Mouse (Mus musculus) left cerebral cortex, adult 18-20 months (tissue): ENCODE results near the gene Btbd35f3. TPM values are rescaled to one million over a fixed set of nuclear protein-coding genes. Genes with fewer than 3 reads are reported as not detected.
"Not testable (repeated sequence)": the region's sequence is repeated elsewhere in the genome, so short reads cannot be mapped to it uniquely, and the experiment has no call there.

Source experiments
- DNase-seq, 2 experiments: peaks; one replicate each; pipeline ENCODE4 v3.0.0; 2021 to 2022; ENCODE audit warnings: low spot score in 2 of 2, mixed read lengths in 1 of 2
- long read RNA-seq, 2 experiments: library from polyadenylated mRNA; stranded (forward); transcript quantifications; one replicate each; pipeline ENCODE4 v2.0.0; 2021
- total RNA-seq, 2 experiments: library from RNA; stranded (reverse); gene quantifications; 2 replicates each; pipeline ENCODE4 v1.2.3; 2021

The Btbd35f3 gene
- not detected for total RNA-seq
- long read RNA-seq, experiment 1, result 0 reads
- long read RNA-seq, experiment 2, result 0 reads

GRCm38 (mm10) chrX:4037374-4037773 lies at the start of gene Btbd35f3:
TSS of gene Btbd35f3 (plus strand) at chrX:4037674.
- DNase-seq, result not testable (repeated sequence)

Other genes starting within 250 kb of the Btbd35f3 start
- not detected for gene Btbd35f16, start 80.7 kb upstream of the Btbd35f3 start, total RNA-seq
- gene Btbd35f28, start 158.9 kb downstream of the Btbd35f3 start, total RNA-seq, result not detected